Comparison of ENCODE assay signal across 14 mouse cellular contexts in the genomic region with DNA sequence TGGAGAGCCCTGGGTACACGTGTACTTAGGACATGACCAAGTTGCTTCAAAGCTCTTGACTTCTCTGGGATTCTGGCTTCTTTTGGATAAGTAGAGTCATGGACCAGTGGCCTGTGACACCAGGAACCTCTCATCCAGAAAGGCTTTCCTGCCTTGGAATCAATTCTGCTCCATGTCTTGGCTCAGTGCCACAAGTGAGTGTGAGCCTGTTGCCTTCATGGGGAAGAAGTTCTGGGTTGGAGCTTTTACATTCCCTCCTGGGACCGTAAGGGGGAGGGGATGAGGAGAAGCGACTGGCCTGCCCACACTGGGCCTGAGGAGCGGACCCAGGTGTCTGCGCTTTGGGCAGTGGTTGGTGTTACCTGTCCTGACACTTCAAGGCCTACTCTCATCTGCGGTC. TPM values are rescaled to one million over a fixed set of nuclear protein-coding genes. Genes with fewer than 3 reads are reported as not detected.
DNase-seq lines count a peak whose midpoint lies in the region; ATAC-seq and TF ChIP-seq lines count a peak whose summit lies in the region.
"Had no signal": no experiment of that assay in that cellular context is flagged by ENCODE, and none has a peak within 500 bp of the region (broad histone marks: within the 10 kb centered on the region; RNA-seq: fewer than 3 reads in every experiment).

No protein-coding gene starts in this region.

- peaks cover 60% of the 10 kb centered on the region for H3K27me3 ChIP-seq in hindbrain, embryonic 13.5 days
- peaks cover 38% of the 10 kb centered on the region for H3K27me3 ChIP-seq in hindbrain, embryonic 10.5 days (ENCODE audit: insufficient read depth, poor library complexity, severe bottlenecking)
- no peaks in the 10 kb centered on the region for H3K27me3 ChIP-seq in stomach, embryonic 16.5 days (ENCODE audit: control insufficient read depth, insufficient read depth, low read length)
- H3K27me3 ChIP-seq in stomach, postnatal 0 days (ENCODE audit: control insufficient read depth, insufficient read depth, low read length) = no peaks in the 10 kb centered on the region
- H3K27me3 ChIP-seq in kidney, embryonic 16.5 days (ENCODE audit: insufficient read depth, low read length) = no peaks in the 10 kb centered on the region
- H3K27me3 ChIP-seq: CH12.LX; heart, embryonic 13.5 days; lung, embryonic 15.5 days had no signal

- intact Hi-C loops in heart, postnatal 25 days (cut with DNase I) = loop anchor here (2.0 kb wide), 1 partner anchor 53 kb away; the partner anchor contains the start of gene Gpr153

- 87% methylated on average over 6 of the region's 6 CpGs for WGBS in hindbrain, embryonic 13.5 days
- 87% methylated on average over 6 of the region's 6 CpGs for WGBS in hindbrain, embryonic 10.5 days
- WGBS in stomach, embryonic 16.5 days = 87% methylated on average over 6 of the region's 6 CpGs
- 84% methylated on average over 6 of the region's 6 CpGs for WGBS in stomach, postnatal 0 days
- WGBS in kidney, embryonic 16.5 days = 71% methylated on average over 6 of the region's 6 CpGs

- no peaks in the 10 kb centered on the region for H3K9me3 ChIP-seq in hindbrain, embryonic 13.5 days
- no peaks in the 10 kb centered on the region for H3K9me3 ChIP-seq in hindbrain, embryonic 10.5 days
- no peaks in the 10 kb centered on the region for H3K9me3 ChIP-seq in stomach, embryonic 16.5 days (replicated peaks; ENCODE audit: control insufficient read depth, low read length)
- H3K9me3 ChIP-seq in stomach, postnatal 0 days (ENCODE audit: control insufficient read depth, low read length) = no peaks in the 10 kb centered on the region
- H3K9me3 ChIP-seq in kidney, embryonic 16.5 days (ENCODE audit: low read length) = no peaks in the 10 kb centered on the region
- H3K9me3 ChIP-seq: heart, embryonic 13.5 days; limb, embryonic 10.5 days; lung, embryonic 15.5 days had no signal

- no peak for TF ChIP-seq CTCF in stomach, postnatal 0 days (IDR thresholded peaks at IDR 0.05; ENCODE audit: low read depth)

- peak overlapping the region; percentile 89 for H3K27ac ChIP-seq in hindbrain, embryonic 13.5 days
- no peak overlapping the region for H3K27ac ChIP-seq in hindbrain, embryonic 10.5 days
- H3K27ac ChIP-seq in stomach, embryonic 16.5 days (ENCODE audit: low read length) = no peak overlapping the region
- no peak overlapping the region for H3K27ac ChIP-seq in stomach, postnatal 0 days (replicated peaks)
- H3K27ac ChIP-seq in kidney, embryonic 16.5 days (ENCODE audit: low read length) = no peak overlapping the region
- H3K27ac ChIP-seq: heart, embryonic 13.5 days; kidney, postnatal 0 days; limb, embryonic 10.5 days; lung, embryonic 15.5 days had no signal

- H3K4me3 ChIP-seq in hindbrain, embryonic 13.5 days = no peak overlapping the region
- no peak overlapping the region for H3K4me3 ChIP-seq in hindbrain, embryonic 10.5 days
- H3K4me3 ChIP-seq in stomach, embryonic 16.5 days (replicated peaks; ENCODE audit: low read length) = no peak overlapping the region
- no peak overlapping the region for H3K4me3 ChIP-seq in stomach, postnatal 0 days (ENCODE audit: low read depth, low read length)
- H3K4me3 ChIP-seq in kidney, embryonic 16.5 days (ENCODE audit: low read length) = no peak overlapping the region
- H3K4me3 ChIP-seq: heart, embryonic 13.5 days; limb, embryonic 10.5 days; lung, embryonic 15.5 days had no signal

- DNase-seq in hindbrain, embryonic 10.5 days (ENCODE audit: low spot score) = no peak
- no peak for DNase-seq in stomach, postnatal 0 days (ENCODE audit: low spot score)
- DNase-seq in natural killer cell, adult 2 months (ENCODE audit: low spot score in 2 of 2) = no peak
- DNase-seq in ovary, postnatal 36 days (ENCODE audit: low spot score) = no peak
- DNase-seq in heart, postnatal 25 days (ENCODE audit: low spot score) = no peak
- DNase-seq: right cerebral cortex, postnatal 14 days had no signal

- H3K9ac ChIP-seq in hindbrain, embryonic 13.5 days = no peak overlapping the region
- no peak overlapping the region for H3K9ac ChIP-seq in stomach, embryonic 16.5 days (ENCODE audit: low read length)
- no peak overlapping the region for H3K9ac ChIP-seq in stomach, postnatal 0 days (ENCODE audit: low read length)
- H3K9ac ChIP-seq in kidney, embryonic 16.5 days (replicated peaks; ENCODE audit: low read length) = no peak overlapping the region
- H3K9ac ChIP-seq: heart, embryonic 13.5 days; lung, embryonic 15.5 days had no signal

- H3K4me1 ChIP-seq in hindbrain, embryonic 13.5 days (replicated peaks) = peaks cover 29% of the 10 kb centered on the region
- H3K4me1 ChIP-seq in hindbrain, embryonic 10.5 days (replicated peaks) = peaks cover 32% of the 10 kb centered on the region
- peaks cover 14% of the 10 kb centered on the region for H3K4me1 ChIP-seq in stomach, embryonic 16.5 days (ENCODE audit: control insufficient read depth, insufficient read depth, low read length)
- no peaks in the 10 kb centered on the region for H3K4me1 ChIP-seq in stomach, postnatal 0 days (replicated peaks; ENCODE audit: control insufficient read depth, insufficient read depth)
- H3K4me1 ChIP-seq in kidney, embryonic 16.5 days (ENCODE audit: insufficient read depth, low read length) = peaks cover 22% of the 10 kb centered on the region

- TF ChIP-seq EP300 in stomach, postnatal 0 days (optimal IDR thresholded peaks at IDR 0.05) = no peak

- H3K4me2 ChIP-seq in hindbrain, embryonic 13.5 days = no peak overlapping the region
- H3K4me2 ChIP-seq in stomach, embryonic 16.5 days (ENCODE audit: low read depth, low read length) = no peak overlapping the region
- no peak overlapping the region for H3K4me2 ChIP-seq in stomach, postnatal 0 days (replicated peaks; ENCODE audit: low read depth)
- H3K4me2 ChIP-seq in kidney, embryonic 16.5 days (replicated peaks; ENCODE audit: low read depth, low read length) = no peak overlapping the region
- H3K4me2 ChIP-seq: heart, embryonic 13.5 days; lung, embryonic 15.5 days had no signal

- H3K36me3 ChIP-seq in hindbrain, embryonic 13.5 days = peaks cover 34% of the 10 kb centered on the region
- H3K36me3 ChIP-seq in hindbrain, embryonic 10.5 days = peaks cover 34% of the 10 kb centered on the region
- H3K36me3 ChIP-seq in stomach, embryonic 16.5 days (ENCODE audit: control insufficient read depth, insufficient read depth, low read length) = no peaks in the 10 kb centered on the region
- no peaks in the 10 kb centered on the region; the same call in 1 of the 2 replicates for H3K36me3 ChIP-seq in stomach, postnatal 0 days (ENCODE audit: control insufficient read depth, insufficient read depth, low read length)
- no peaks in the 10 kb centered on the region; the same call in 1 of the 2 replicates for H3K36me3 ChIP-seq in kidney, embryonic 16.5 days (ENCODE audit: insufficient read depth, low read length)
- H3K36me3 ChIP-seq: limb, embryonic 10.5 days had no signal

- no peak for ATAC-seq in hindbrain, embryonic 13.5 days (ENCODE audit: low FRiP score)
- 0 out of 2 replicates have a peak, but pooled peaks have one; percentile 9 for ATAC-seq in stomach, embryonic 16.5 days (ENCODE audit: insufficient read depth, low FRiP score)
- no peak for ATAC-seq in stomach, postnatal 0 days (ENCODE audit: low FRiP score, low TSS enrichment)
- ATAC-seq in kidney, embryonic 16.5 days (ENCODE audit: low FRiP score, low TSS enrichment) = 0 out of 2 replicates have a peak, but pooled peaks have one; percentile 12

RNA-seq across cellular contexts. Expression of gene Acot7, which starts 44.2 kb away (rescaled TPM):
- 269 and 299 TPM in 2 replicates for polyA plus RNA-seq in hindbrain, embryonic 13.5 days (2015; fragmentation: Nextera tagmentation; extraction: Ambion mirVana)
- polyA plus RNA-seq in hindbrain, embryonic 10.5 days (2016; fragmentation: Nextera tagmentation; extraction: Ambion mirVana) = 90.0 and 118 TPM in 2 replicates
- 57.3 and 60.4 TPM in 2 replicates for polyA plus RNA-seq in stomach, embryonic 16.5 days (2015; fragmentation: Nextera tagmentation; extraction: Ambion mirVana)
- polyA plus RNA-seq in stomach, postnatal 0 days (2015; fragmentation: Nextera tagmentation; extraction: Ambion mirVana) = 51.7 and 55.0 TPM in 2 replicates
- polyA plus RNA-seq in kidney, embryonic 16.5 days (2015; fragmentation: Nextera tagmentation; extraction: Ambion mirVana) = 75.1 and 76.4 TPM in 2 replicates
- total RNA-seq in heart, postnatal 25 days (2021) = 10 to 100 TPM; 53.4 to 58.8 TPM

RNA-seq across cellular contexts. Expression of gene Gpr153, which starts 51.9 kb away (rescaled TPM):
- polyA plus RNA-seq in hindbrain, embryonic 13.5 days (2015; fragmentation: Nextera tagmentation; extraction: Ambion mirVana) = 9.0 and 9.3 TPM in 2 replicates
- 7.0 and 7.9 TPM in 2 replicates for polyA plus RNA-seq in hindbrain, embryonic 10.5 days (2016; fragmentation: Nextera tagmentation; extraction: Ambion mirVana)
- polyA plus RNA-seq in stomach, embryonic 16.5 days (2015; fragmentation: Nextera tagmentation; extraction: Ambion mirVana) = 6.0 and 6.1 TPM in 2 replicates
- 6.9 and 8.4 TPM in 2 replicates for polyA plus RNA-seq in stomach, postnatal 0 days (2015; fragmentation: Nextera tagmentation; extraction: Ambion mirVana)
- polyA plus RNA-seq in kidney, embryonic 16.5 days (2015; fragmentation: Nextera tagmentation; extraction: Ambion mirVana) = 5.3 and 6.2 TPM in 2 replicates
- total RNA-seq in heart, postnatal 25 days (2021) = 10 to 100 TPM; 14.3 to 14.9 TPM

Comparison
In these comparisons a context has a peak if more than half of its experiments do, and no peak if none do; other contexts are left out.
1. ATAC-seq: peak in stomach, embryonic 16.5 days (single experiment) and kidney, embryonic 16.5 days (single experiment); none in hindbrain, embryonic 13.5 days (single experiment) and stomach, postnatal 0 days (single experiment).